Mouse (Mus musculus) CH12.LX (cell line): ENCODE results near the gene Drg2. TPM values are rescaled to one million over a fixed set of nuclear protein-coding genes. Genes with fewer than 3 reads are reported as not detected.

Experiments used
- DNase-seq: peaks from one replicate; pipeline ENCODE4 v3.0.0-alpha.2; 2013; ENCODE audit errors: extremely low read depth
- H3K27ac ChIP-seq: 2 replicates; pipeline ENCODE4 v1.5.1; 2012; ENCODE audit warnings: low read depth, mild to moderate bottlenecking, control low read depth, moderate library complexity; ENCODE audit not compliant: insufficient read depth
- H3K27me3 ChIP-seq: replicated peaks from 2 replicates; pipeline ENCODE3; 2012; ENCODE audit warnings: inconsistent platforms
- H3K36me3 ChIP-seq, 2 experiments: replicated peaks in 1 of 2; 2 replicates each; pipeline versions ENCODE3 to v1.6.1; 2012; ENCODE audit warnings: inconsistent platforms in 1 of 2, low read length in 1 of 2, mild to moderate bottlenecking in 1 of 2, mixed read lengths in 1 of 2, moderate library complexity in 1 of 2; ENCODE audit not compliant: control insufficient read depth in 1 of 2, insufficient read depth in 1 of 2
- H3K4me1 ChIP-seq, 2 experiments: 2 replicates each; pipeline ENCODE4 v1.6.1; 2012; ENCODE audit warnings: inconsistent platforms in 1 of 2, moderate library complexity in 1 of 2; ENCODE audit not compliant: insufficient read depth in 2 of 2, control insufficient read depth in 1 of 2
- H3K4me2 ChIP-seq: 2 replicates; pipeline ENCODE4 v1.6.1; 2012; ENCODE audit warnings: low read depth, mild to moderate bottlenecking, control low read depth; ENCODE audit not compliant: poor library complexity, insufficient read depth, severe bottlenecking
- H3K4me3 ChIP-seq, 3 experiments: fragments of 150-350 bp in 1 of 3; sonication (generic) in 1 of 3; replicated peaks in 1 of 3; 2 replicates each; pipeline versions ENCODE3 to v1.5.1; 2011 to 2012; ENCODE audit warnings: low read depth in 2 of 3, low read length in 2 of 3, mild to moderate bottlenecking in 2 of 3, moderate library complexity in 2 of 3, control low read depth in 1 of 3, improper control_type of control experiment in 1 of 3, inconsistent platforms in 1 of 3, mixed read lengths in 1 of 3; ENCODE audit not compliant: poor library complexity in 1 of 3
- H3K79me2 ChIP-seq: replicated peaks from 2 replicates; pipeline ENCODE4 v1.6.1; 2012; ENCODE audit warnings: mild to moderate bottlenecking, moderate library complexity; ENCODE audit not compliant: control insufficient read depth, poor library complexity, insufficient read depth, severe bottlenecking; ENCODE audit errors: extremely low read depth
- H3K9ac ChIP-seq: 2 replicates; pipeline ENCODE4 v1.6.1; 2012; ENCODE audit warnings: low read depth, mild to moderate bottlenecking, control low read depth, moderate library complexity; ENCODE audit not compliant: insufficient read depth
- H3K9me3 ChIP-seq: replicated peaks from 2 replicates; pipeline ENCODE3; 2012; ENCODE audit warnings: low read length, inconsistent platforms, mixed read lengths
- BHLHE40 ChIP-seq: IDR thresholded peaks from 2 replicates; pipeline ENCODE4 v1.6.1; 2011; ENCODE audit warnings: mild to moderate bottlenecking, low read depth, low read length, improper control_type of control experiment
- CHD1 ChIP-seq: IDR thresholded peaks from 2 replicates; pipeline ENCODE4 v1.6.1; 2012; ENCODE audit warnings: low read depth, low read length, improper control_type of control experiment, inconsistent platforms
- CHD2 ChIP-seq: IDR thresholded peaks from 2 replicates; pipeline ENCODE4 v1.6.1; 2011; ENCODE audit warnings: low read length, improper control_type of control experiment
- CTCF ChIP-seq, 2 experiments: IDR thresholded peaks in 1 of 2; conservative IDR thresholded peaks in 1 of 2; 2 replicates each; pipeline ENCODE4 v1.5.1; 2011 to 2012; ENCODE audit warnings: low read depth in 2 of 2, low read length in 2 of 2, improper control_type of control experiment in 1 of 2, inconsistent platforms in 1 of 2, mild to moderate bottlenecking in 1 of 2, moderate library complexity in 1 of 2
- E2F4 ChIP-seq: IDR thresholded peaks from 2 replicates; pipeline ENCODE4 v1.6.1; 2011; ENCODE audit warnings: low read depth, low read length, improper control_type of control experiment; ENCODE audit not compliant: insufficient replicate concordance
- ELF1 ChIP-seq: IDR thresholded peaks from 2 replicates; pipeline ENCODE4 v1.6.1; 2014; ENCODE audit warnings: low read depth, mild to moderate bottlenecking, inconsistent platforms, low read length, improper control_type of control experiment
- EP300 ChIP-seq: IDR thresholded peaks from 2 replicates; pipeline ENCODE4 v1.6.1; 2011; ENCODE audit warnings: low read length, improper control_type of control experiment
- ETS1 ChIP-seq: conservative IDR thresholded peaks from 2 replicates; pipeline ENCODE4 v1.6.1; 2012; ENCODE audit warnings: low read depth, mild to moderate bottlenecking, inconsistent platforms, low read length, improper control_type of control experiment, moderate library complexity
- GABPA ChIP-seq: IDR thresholded peaks from 2 replicates; pipeline ENCODE4 v1.6.1; 2012; ENCODE audit warnings: low read depth, low read length, improper control_type of control experiment, inconsistent platforms; ENCODE audit not compliant: insufficient replicate concordance
- HCFC1 ChIP-seq: IDR thresholded peaks from 2 replicates; pipeline ENCODE4 v1.6.1; 2012; ENCODE audit warnings: low read depth, mild to moderate bottlenecking, inconsistent platforms, low read length, improper control_type of control experiment
- IRF4 ChIP-seq: IDR thresholded peaks from 2 replicates; pipeline ENCODE4 v1.6.1; 2014; ENCODE audit warnings: low read depth, mild to moderate bottlenecking, inconsistent platforms, low read length, improper control_type of control experiment
- JUN ChIP-seq: IDR thresholded peaks from 2 replicates; pipeline ENCODE4 v1.6.1; 2011; ENCODE audit warnings: low read depth, mild to moderate bottlenecking, low read length, improper control_type of control experiment, moderate library complexity; ENCODE audit not compliant: insufficient read depth
- JUND ChIP-seq: conservative IDR thresholded peaks from 2 replicates; pipeline ENCODE4 v1.6.1; 2011; ENCODE audit warnings: low read depth, low read length, improper control_type of control experiment
- KAT2A ChIP-seq: IDR thresholded peaks from 2 replicates; pipeline ENCODE4 v1.6.1; 2012; ENCODE audit warnings: low read length, improper control_type of control experiment, inconsistent platforms; ENCODE audit not compliant: insufficient replicate concordance
- MAFK ChIP-seq: IDR thresholded peaks from 2 replicates; pipeline ENCODE4 v1.6.1; 2011; ENCODE audit warnings: low read length, improper control_type of control experiment; ENCODE audit not compliant: insufficient replicate concordance
- MAX ChIP-seq: IDR thresholded peaks from 2 replicates; pipeline ENCODE4 v1.6.1; 2011; ENCODE audit warnings: low read length, improper control_type of control experiment
- MAZ ChIP-seq: IDR thresholded peaks from 2 replicates; pipeline ENCODE4 v1.6.1; 2012; ENCODE audit warnings: low read depth, mild to moderate bottlenecking, inconsistent platforms, low read length, improper control_type of control experiment, moderate library complexity
- MEF2A ChIP-seq: IDR thresholded peaks from 2 replicates; pipeline ENCODE4 v1.6.1; 2014; ENCODE audit warnings: low read depth, mild to moderate bottlenecking, inconsistent platforms, low read length, improper control_type of control experiment, borderline replicate concordance
- MXI1 ChIP-seq: IDR thresholded peaks from 2 replicates; pipeline ENCODE4 v1.6.1; 2011; ENCODE audit warnings: mild to moderate bottlenecking, low read depth, low read length, improper control_type of control experiment
- MYC ChIP-seq: IDR thresholded peaks from 2 replicates; pipeline ENCODE4 v1.6.1; 2011; ENCODE audit warnings: low read depth, mild to moderate bottlenecking, improper control_type of control experiment, low read length
- NELFE ChIP-seq: IDR thresholded peaks from 2 replicates; pipeline ENCODE4 v1.6.1; 2011; ENCODE audit warnings: low read depth, low read length, improper control_type of control experiment
- NRF1 ChIP-seq: IDR thresholded peaks from 2 replicates; pipeline ENCODE4 v1.6.1; 2014; ENCODE audit warnings: low read depth, mild to moderate bottlenecking, inconsistent platforms, low read length, improper control_type of control experiment, moderate library complexity
- PAX5 ChIP-seq: IDR thresholded peaks from 2 replicates; pipeline ENCODE4 v1.6.1; 2012; ENCODE audit warnings: low read length, inconsistent platforms, mixed read lengths
- POLR2A ChIP-seq: IDR thresholded peaks from 2 replicates; pipeline ENCODE4 v1.6.1; 2011; ENCODE audit warnings: low read depth, mild to moderate bottlenecking, improper control_type of control experiment, low read length
- POLR2AphosphoS2 ChIP-seq: IDR thresholded peaks from 2 replicates; pipeline ENCODE4 v1.6.1; 2011; ENCODE audit warnings: low read depth, low read length, improper control_type of control experiment
- RAD21 ChIP-seq: IDR thresholded peaks from 2 replicates; pipeline ENCODE4 v1.6.1; 2011; ENCODE audit warnings: low read depth, mild to moderate bottlenecking, low read length, improper control_type of control experiment, moderate library complexity
- RCOR1 ChIP-seq: conservative IDR thresholded peaks from 2 replicates; pipeline ENCODE4 v1.6.1; 2012; ENCODE audit warnings: low read depth, mild to moderate bottlenecking, inconsistent platforms, low read length, improper control_type of control experiment
- SIN3A ChIP-seq: IDR thresholded peaks from 2 replicates; pipeline ENCODE4 v1.6.1; 2012; ENCODE audit warnings: low read length, improper control_type of control experiment, inconsistent platforms
- SMC3 ChIP-seq: IDR thresholded peaks from 2 replicates; pipeline ENCODE4 v1.6.1; 2011; ENCODE audit warnings: low read depth, low read length, improper control_type of control experiment
- TBP ChIP-seq: conservative IDR thresholded peaks from 2 replicates; pipeline ENCODE4 v1.6.1; 2011; ENCODE audit warnings: low read depth, low read length, improper control_type of control experiment
- TCF12 ChIP-seq: IDR thresholded peaks from 2 replicates; pipeline ENCODE4 v1.6.1; 2014; ENCODE audit warnings: low read depth, mild to moderate bottlenecking, inconsistent platforms, low read length, improper control_type of control experiment
- UBTF ChIP-seq: IDR thresholded peaks from 2 replicates; pipeline ENCODE4 v1.6.1; 2012; ENCODE audit warnings: low read depth, mild to moderate bottlenecking, inconsistent platforms, low read length, improper control_type of control experiment, moderate library complexity
- USF1 ChIP-seq: IDR thresholded peaks from 2 replicates; pipeline ENCODE4 v1.6.1; 2014; ENCODE audit warnings: low read depth, mild to moderate bottlenecking, inconsistent platforms, low read length, improper control_type of control experiment
- USF2 ChIP-seq: conservative IDR thresholded peaks from 2 replicates; pipeline ENCODE4 v1.6.1; 2011; ENCODE audit warnings: low read depth, low read length, improper control_type of control experiment
- ZC3H11A ChIP-seq: IDR thresholded peaks from 2 replicates; pipeline ENCODE4 v1.6.1; 2012; ENCODE audit warnings: low read depth, mild to moderate bottlenecking, inconsistent platforms, low read length, improper control_type of control experiment
- ZKSCAN1 ChIP-seq: IDR thresholded peaks from 2 replicates; pipeline ENCODE4 v1.6.1; 2012; ENCODE audit warnings: low read depth, inconsistent platforms, low read length, improper control_type of control experiment, borderline replicate concordance
- ZMIZ1 ChIP-seq: IDR thresholded peaks from 2 replicates; pipeline ENCODE4 v1.6.1; 2012; ENCODE audit warnings: low read depth, mild to moderate bottlenecking, inconsistent platforms, low read length, improper control_type of control experiment
- ZNF384 ChIP-seq: IDR thresholded peaks from 2 replicates; pipeline ENCODE4 v1.6.1; 2012; ENCODE audit warnings: low read depth, low read length, improper control_type of control experiment, inconsistent platforms
- dilution Hi-C: fragments of 300-500 bp; cut with MboI; formaldehyde crosslinking; loops from 2 replicates; pipeline ENCODE4 v1.14.3; 2020; ENCODE audit warnings: low sequenced_read_pairs; ENCODE audit not compliant: extremely low pct_unique_long_range_greater_than_20kb, extremely low pct_ligation_motif_present
- in situ Hi-C: fragments of 300-500 bp; cut with MboI; formaldehyde crosslinking; loops from 3 replicates; pipeline ENCODE4 v1.14.3; 2019; ENCODE audit warnings: low sequenced_read_pairs, low pct_ligation_motif_present, low pct_unique_long_range_greater_than_20kb, mixed read lengths
- polyA plus RNA-seq: library from polyadenylated mRNA; unstranded; fragments of >175 nt; gene quantifications from 2 replicates; pipeline ENCODE4 v1.2.1, GENCODE M21; 2012; ENCODE audit warnings: low read depth; ENCODE audit not compliant: insufficient read length
- total RNA-seq, 2 experiments: library from RNA; depleted of rRNA; stranded (reverse); fragments of 300-350 nt in 1 of 2; fragments of >200 nt in 1 of 2; gene quantifications; 2 replicates each; pipeline ENCODE4 v1.2.3; 2012 to 2014

The Drg2 gene
- total RNA-seq (2012; rRNA removed) (135 and 152 TPM in 2 replicates), total RNA-seq (2014; rRNA removed) (105 and 115 TPM in 2 replicates), polyA plus RNA-seq (151 and 155 TPM in 2 replicates)

DNA sequence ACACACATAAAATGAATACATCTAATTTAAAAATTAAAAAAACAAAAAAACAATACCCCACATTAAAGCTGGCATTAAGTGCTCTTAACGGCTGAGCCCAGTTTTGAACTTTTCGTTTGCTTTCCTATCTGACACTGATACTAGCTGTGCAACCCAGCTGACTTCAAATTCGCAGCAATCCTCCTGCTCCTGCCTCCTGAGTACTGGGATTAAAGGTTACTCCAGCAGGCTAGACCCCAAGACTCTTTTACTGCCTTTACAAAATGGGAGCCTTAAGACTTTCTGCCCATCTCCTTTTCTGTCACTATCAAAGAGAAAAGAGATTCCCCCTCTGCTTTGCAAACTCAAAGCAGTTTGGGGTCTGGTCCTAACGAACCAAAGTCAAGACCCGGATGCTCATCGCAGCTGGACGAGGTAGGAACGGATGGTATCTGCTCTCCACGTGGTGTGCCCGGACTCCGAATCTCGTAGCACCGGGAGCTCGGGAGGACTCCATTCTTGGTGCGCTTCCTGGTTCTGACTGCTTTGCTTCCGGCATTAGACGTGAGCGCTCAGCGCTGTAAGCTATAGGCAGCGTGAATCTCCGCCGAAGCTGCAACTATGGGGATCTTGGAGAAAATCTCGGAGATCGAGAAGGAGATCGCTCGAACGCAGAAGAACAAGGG is at the start of gene Drg2:
Drg2 (plus strand) TSS at position 512 of the 665 bp plus-strand sequence.
- in situ Hi-C loops = no loop called here
- H3K79me2 ChIP-seq = peaks cover 18% of the 10 kb centered on the region
- peak; percentile 99 for TF ChIP-seq POLR2A
- TF ChIP-seq HCFC1 = peak; percentile 98
- TF ChIP-seq SMC3 = no peak
- peak; percentile 93 for TF ChIP-seq ZMIZ1
- peak; percentile 64 for TF ChIP-seq NRF1
- TF ChIP-seq IRF4 = peak; percentile 95
- peak; percentile 78; the same call in 1 of the 2 replicates for TF ChIP-seq E2F4
- peak; percentile 55; the same call in 1 of the 2 replicates for TF ChIP-seq USF1
- peak; percentile 90 for TF ChIP-seq POLR2AphosphoS2
- TF ChIP-seq CHD2 = peak; percentile 90
- TF ChIP-seq CHD1 = no peak
- no peak for TF ChIP-seq PAX5
- TF ChIP-seq USF2 = peak; percentile 54
- no peak for TF ChIP-seq ZC3H11A
- peak; percentile 97 for TF ChIP-seq NELFE
- TF ChIP-seq MAZ = peak; percentile 74; the same call in 1 of the 2 replicates
- peak; percentile 50; the same call in 1 of the 2 replicates for TF ChIP-seq GABPA
- TF ChIP-seq UBTF = no peak; the same call in 1 of the 2 replicates
- peak; percentile 96 for TF ChIP-seq KAT2A
- TF ChIP-seq TBP = peak; percentile 95
- TF ChIP-seq BHLHE40 = peak; percentile 45; the same call in 1 of the 2 replicates
- TF ChIP-seq MAFK = no peak; the same call in 1 of the 2 replicates
- no peak for TF ChIP-seq CTCF (conservative IDR thresholded peaks at IDR 0.05 in 1 of 2, IDR thresholded peaks at IDR 0.05 in 1 of 2; ENCODE audit: low read depth in 2 of 2, low read length in 2 of 2)
- no peak for TF ChIP-seq RAD21
- peak; percentile 93 for TF ChIP-seq MXI1
- peak; percentile 96 for TF ChIP-seq ELF1
- TF ChIP-seq ETS1 = peak; percentile 54; the same call in 1 of the 2 replicates
- no peak for TF ChIP-seq ZKSCAN1
- peak; percentile 99 for TF ChIP-seq MAX
- TF ChIP-seq EP300 = no peak
- 0 out of 2 replicates have a peak, but pooled peaks have one; percentile 34 for TF ChIP-seq ZNF384
- TF ChIP-seq JUND = peak; percentile 81
- TF ChIP-seq SIN3A = peak; percentile 98
- TF ChIP-seq MEF2A = peak; percentile 95
- peak; percentile 97 for TF ChIP-seq RCOR1
- peak; percentile 97 for TF ChIP-seq MYC
- TF ChIP-seq JUN = peak; percentile 35; the same call in 1 of the 2 replicates
- peak; percentile 98 for TF ChIP-seq TCF12
- TF ChIP-seq, all 38 proteins: peak for 28
- H3K9ac ChIP-seq = peak within 1 kb of the TSS; percentile 98
- no peaks in the 10 kb centered on the region for H3K27me3 ChIP-seq
- H3K27ac ChIP-seq = no peak within 1 kb of the TSS; the same call in 1 of the 2 replicates
- dilution Hi-C loops = no loop called here
- H3K4me2 ChIP-seq = peak within 1 kb of the TSS; percentile 85
- H3K4me3 ChIP-seq = peak within 1 kb of the TSS; percentile 71 to 98 (median 89)
- peaks cover 8 to 26% of the 10 kb centered on the region in 2 experiments for H3K4me1 ChIP-seq
- DNase-seq = peak; percentile 96
- H3K36me3 ChIP-seq = peaks cover 32 to 36% of the 10 kb centered on the region in 2 experiments
- no peaks in the 10 kb centered on the region for H3K9me3 ChIP-seq
